Mouse (Mus musculus) liver, embryonic 14.5 days (tissue): Measurements from ENCODE around the gene Utrn.

Source experiments
- CTCF ChIP-seq: IDR thresholded peaks from 2 replicates; pipeline ENCODE4 v1.5.1; 2016; ENCODE audit warnings: antibody characterized with exemption, low read depth, control low read depth
- EP300 ChIP-seq: IDR thresholded peaks from 2 replicates; pipeline ENCODE4 v1.6.1; 2016; ENCODE audit warnings: antibody characterized with exemption, low read depth

DNA sequence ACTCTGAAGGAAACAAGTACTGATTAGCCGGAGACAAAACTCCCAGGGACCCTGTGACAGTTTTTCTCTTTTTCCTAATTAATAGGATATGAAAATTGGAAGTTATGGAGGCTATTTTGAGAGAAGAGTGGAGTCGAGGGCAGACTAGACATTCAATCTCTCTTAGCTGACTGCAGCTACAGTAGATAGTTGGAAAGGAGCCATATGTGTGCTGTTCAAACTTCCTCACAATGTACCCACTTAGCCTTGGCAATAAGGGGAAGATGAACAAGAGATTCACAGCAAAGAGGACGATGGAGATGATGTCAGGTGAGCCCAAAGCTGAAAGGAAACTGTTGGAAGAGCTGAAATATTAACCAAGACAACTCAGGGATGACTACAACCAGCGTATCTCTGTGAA lies 304.7 kb downstream of the Utrn start:
- TF ChIP-seq CTCF = no peak
- no peak for TF ChIP-seq EP300
